Mouse (Mus musculus) stomach, embryonic 14.5 days (tissue): ENCODE results near the gene Shbg. TPM values are rescaled to one million over a fixed set of nuclear protein-coding genes. Genes with fewer than 3 reads are reported as not detected.

ENCODE experiments used
- ATAC-seq: fragments of 200-750 bp; cut with Nextera tagmentation; 2 replicates; pipeline ENCODE4 v1.8.0; 2017; ENCODE audit warnings: low read depth, moderate TSS enrichment; ENCODE audit not compliant: insufficient number of reproducible peaks, insufficient read depth, low FRiP score
- H3K27ac ChIP-seq: fragments of 300-500 bp; sonication (generic); 2 replicates; pipeline ENCODE4 v1.5.1; 2014; ENCODE audit warnings: mild to moderate bottlenecking, low read length, moderate library complexity, mixed read lengths
- H3K27me3 ChIP-seq: fragments of 300-500 bp; sonication (generic); 2 replicates; pipeline ENCODE4 v1.6.1; 2014; ENCODE audit warnings: low read length, control low read depth, mixed read lengths; ENCODE audit not compliant: control insufficient read depth, insufficient read depth
- H3K36me3 ChIP-seq: fragments of 300-500 bp; sonication (generic); 2 replicates; pipeline ENCODE4 v1.6.1; 2014; ENCODE audit warnings: mild to moderate bottlenecking, control low read depth, low read length, moderate library complexity, mixed read lengths; ENCODE audit not compliant: control insufficient read depth, insufficient read depth
- H3K4me1 ChIP-seq: fragments of 300-500 bp; sonication (generic); 2 replicates; pipeline ENCODE4 v1.6.1; 2014; ENCODE audit warnings: low read length, control low read depth, mixed read lengths; ENCODE audit not compliant: control insufficient read depth, insufficient read depth
- H3K4me2 ChIP-seq: fragments of 300-500 bp; sonication (generic); replicated peaks from 2 replicates; pipeline ENCODE4 v1.6.1; 2014; ENCODE audit warnings: low read depth, low read length, control low read depth
- H3K4me3 ChIP-seq: fragments of 300-500 bp; sonication (generic); 2 replicates; pipeline ENCODE4 v1.5.1; 2014; ENCODE audit warnings: low read depth, low read length, control low read depth
- H3K9ac ChIP-seq: fragments of 300-500 bp; sonication (generic); replicated peaks from 2 replicates; pipeline ENCODE4 v1.6.1; 2014; ENCODE audit warnings: low read depth, mild to moderate bottlenecking, control low read depth, low read length, moderate library complexity, mixed read lengths
- H3K9me3 ChIP-seq: fragments of 300-500 bp; sonication (generic); 2 replicates; pipeline ENCODE4 v1.6.1; 2016; ENCODE audit warnings: low read depth, low read length, control low read depth; ENCODE audit not compliant: control insufficient read depth
- WGBS: fragments of 180-500 bp; shearing (Covaris S2); extraction: QIAGEN DNeasy Blood & Tissue Kit; methylation state at CpG from one replicate; pipeline ENCODE4 v1.1.7; 2014; 5-methylcytosine and 5-hydroxymethylcytosine counted together
- polyA plus RNA-seq: library from polyadenylated mRNA; unstranded; fragments of >200 nt; fragmentation: Nextera tagmentation; extraction: Ambion mirVana; gene quantifications from 2 replicates; pipeline ENCODE4 v1.2.1, GENCODE M21; 2014

Shbg gene
- polyA plus RNA-seq, 1 experiment from 2014 or later, result not detected

- no peak overlapping the region for H3K9ac ChIP-seq
- peaks cover 26% of the 10 kb centered on the region for H3K4me1 ChIP-seq
- H3K4me2 ChIP-seq, result peak overlapping the region; percentile 33
- no peak overlapping the region for H3K4me3 ChIP-seq
- ATAC-seq, result no peak
- no peaks in the 10 kb centered on the region for H3K27me3 ChIP-seq
- 7% methylated on average over 9 of the region's 9 CpGs for WGBS
- no peaks in the 10 kb centered on the region for H3K9me3 ChIP-seq
- H3K27ac ChIP-seq, result peak overlapping the region; percentile 77; the same call in 1 of the 2 replicates
- H3K36me3 ChIP-seq, result no peaks in the 10 kb centered on the region
Observed at GRCm38 (mm10) chr11:69599436-69599835, 18.3 kb downstream of the Shbg start.

- H3K36me3 ChIP-seq, result peaks cover 18% of the 10 kb centered on the region
Observed at GRCm38 (mm10) chr11:69594853-69595252, 22.9 kb downstream of the Shbg start.

GRCm38 (mm10) chr11:69592799-69593198, 24.9 kb downstream of the Shbg start:
- WGBS, result 88% methylated on average over 4 of the region's 4 CpGs
- ATAC-seq, result no peak
- Histone ChIP-seq H3K4me3 (no peak overlapping the region), H3K36me3 (peaks cover 39% of the 10 kb centered on the region), H3K9me3 (no peaks in the 10 kb centered on the region), H3K4me1 (no peaks in the 10 kb centered on the region), H3K27me3 (no peaks in the 10 kb centered on the region), H3K4me2 (no peak overlapping the region), H3K27ac (no peak overlapping the region), H3K9ac (no peak overlapping the region)

More at GRCm38 (mm10) chr11:69594853-69595252, 22.9 kb downstream of the Shbg start:
- H3K27ac ChIP-seq, result no peak overlapping the region
- WGBS, result 95% methylated on average over 6 of the region's 6 CpGs
- no peaks in the 10 kb centered on the region for H3K27me3 ChIP-seq
- no peak overlapping the region for H3K4me3 ChIP-seq
- no peaks in the 10 kb centered on the region for H3K9me3 ChIP-seq
- ATAC-seq, result no peak
- H3K9ac ChIP-seq, result no peak overlapping the region
- peaks cover 7% of the 10 kb centered on the region for H3K4me1 ChIP-seq
- no peak overlapping the region for H3K4me2 ChIP-seq

- no peak overlapping the region for H3K27ac ChIP-seq
- no peaks in the 10 kb centered on the region for H3K9me3 ChIP-seq
- no peak for ATAC-seq
- H3K9ac ChIP-seq, result no peak overlapping the region
- H3K4me2 ChIP-seq, result no peak overlapping the region
- no peaks in the 10 kb centered on the region for H3K27me3 ChIP-seq
- no peak overlapping the region for H3K4me3 ChIP-seq
- peaks cover 46% of the 10 kb centered on the region for H3K36me3 ChIP-seq
- no peaks in the 10 kb centered on the region for H3K4me1 ChIP-seq
- WGBS, result 83% methylated on average over 7 of the region's 7 CpGs
Observed at GRCm38 (mm10) chr11:69591899-69592637, 25.6 kb downstream of the Shbg start.

- Histone ChIP-seq H3K27ac (no peak overlapping the region), H3K36me3 (peaks cover 49% of the 10 kb centered on the region), H3K4me1 (no peaks in the 10 kb centered on the region), H3K4me3 (no peak overlapping the region), H3K27me3 (no peaks in the 10 kb centered on the region), H3K9ac (no peak overlapping the region), H3K4me2 (no peak overlapping the region), H3K9me3 (no peaks in the 10 kb centered on the region)
- WGBS, result 76% methylated on average over 3 of the region's 3 CpGs
- ATAC-seq, result no peak
Observed at GRCm38 (mm10) chr11:69591424-69591823, 26.3 kb downstream of the Shbg start.

GRCm38 (mm10) chr11:69590622-69591021, 27.1 kb downstream of the Shbg start:
- peaks cover 49% of the 10 kb centered on the region for H3K36me3 ChIP-seq
- H3K9me3 ChIP-seq, result no peaks in the 10 kb centered on the region
- ATAC-seq, result no peak
- H3K4me3 ChIP-seq, result no peak overlapping the region
- no peaks in the 10 kb centered on the region for H3K27me3 ChIP-seq
- no peak overlapping the region for H3K27ac ChIP-seq
- H3K9ac ChIP-seq, result no peak overlapping the region
- no peaks in the 10 kb centered on the region for H3K4me1 ChIP-seq
- WGBS, result 92% methylated on average over 8 of the region's 8 CpGs
- no peak overlapping the region for H3K4me2 ChIP-seq

GRCm38 (mm10) chr11:69589207-69589834, 28.4 kb downstream of the Shbg start:
- Histone ChIP-seq H3K27me3 (no peaks in the 10 kb centered on the region), H3K27ac (no peak overlapping the region), H3K4me1 (no peaks in the 10 kb centered on the region), H3K9me3 (no peaks in the 10 kb centered on the region), H3K9ac (no peak overlapping the region), H3K36me3 (peaks cover 55% of the 10 kb centered on the region), H3K4me3 (no peak overlapping the region), H3K4me2 (no peak overlapping the region)
- WGBS, result 90% methylated on average over 22 of the region's 22 CpGs
- ATAC-seq, result no peak

GRCm38 (mm10) chr11:69585718-69586325, 31.9 kb downstream of the Shbg start:
- H3K4me1 ChIP-seq, result 0 out of 2 replicates have a peak, but pooled peaks cover 6% of the 10 kb centered on the region
- H3K36me3 ChIP-seq, result peaks cover 52% of the 10 kb centered on the region
- no peak overlapping the region for H3K9ac ChIP-seq
- no peak overlapping the region for H3K4me3 ChIP-seq
- no peak overlapping the region for H3K4me2 ChIP-seq
- no peak for ATAC-seq
- no peaks in the 10 kb centered on the region for H3K9me3 ChIP-seq
- H3K27ac ChIP-seq, result no peak overlapping the region
- 79% methylated on average over 7 of the region's 7 CpGs for WGBS
- no peaks in the 10 kb centered on the region for H3K27me3 ChIP-seq
